In the genomic region with DNA sequence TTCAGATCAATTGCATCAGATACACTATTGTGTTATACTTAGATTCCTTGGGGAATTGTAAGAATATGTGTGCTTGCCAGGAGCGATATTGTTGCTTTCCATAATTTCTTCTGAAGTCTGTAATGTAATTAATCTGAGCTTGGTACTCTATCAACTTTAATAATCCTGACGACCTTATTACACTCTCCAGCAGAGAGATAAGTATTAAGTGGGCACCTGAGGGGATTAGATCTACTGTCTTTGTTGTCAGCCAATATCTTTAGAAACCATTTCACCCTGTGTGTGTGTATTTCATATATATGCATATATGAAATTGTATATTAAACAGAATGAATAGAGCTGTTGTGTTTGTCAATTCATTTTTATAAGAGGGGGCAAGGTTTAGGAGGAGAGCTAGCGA, we compare ENCODE assay signal across 27 mouse cellular contexts. TPM values are rescaled to one million over a fixed set of nuclear protein-coding genes. Genes with fewer than 3 reads are reported as not detected.
A peak's percentile ranks its signal among the peaks of the same experiment; 100 is the strongest.
DNase-seq lines count a peak whose midpoint lies in the region; ATAC-seq and TF ChIP-seq lines count a peak whose summit lies in the region.
"Had no signal": no experiment of that assay in that cellular context is flagged by ENCODE, and none has a peak within 500 bp of the region (broad histone marks: within the 10 kb centered on the region; RNA-seq: fewer than 3 reads in every experiment).

No protein-coding gene starts in this region.

- H3K4me1 ChIP-seq in hindbrain, embryonic 11.5 days (replicated peaks; ENCODE audit: control insufficient read depth, insufficient read depth, low read length) = no peaks in the 10 kb centered on the region
- no peaks in the 10 kb centered on the region for H3K4me1 ChIP-seq in hindbrain, postnatal 0 days (ENCODE audit: insufficient read depth, low read length)
- no peaks in the 10 kb centered on the region for H3K4me1 ChIP-seq in midbrain, embryonic 12.5 days
- H3K4me1 ChIP-seq in midbrain, embryonic 11.5 days (ENCODE audit: control insufficient read depth, insufficient read depth, low read length) = no peaks in the 10 kb centered on the region
- H3K4me1 ChIP-seq in neural tube, embryonic 13.5 days (replicated peaks) = no peaks in the 10 kb centered on the region; the same call in 1 of the 2 replicates
- no peaks in the 10 kb centered on the region for H3K4me1 ChIP-seq in hindbrain, embryonic 14.5 days (replicated peaks; ENCODE audit: control insufficient read depth, insufficient read depth, low read length)
- H3K4me1 ChIP-seq: embryonic facial prominence, embryonic 12.5 days; embryonic facial prominence, embryonic 15.5 days; forebrain, embryonic 12.5 days; heart, embryonic 10.5 days; heart, embryonic 13.5 days; intestine, embryonic 15.5 days had no signal

- ATAC-seq in hindbrain, embryonic 11.5 days (ENCODE audit: low FRiP score) = 0 out of 2 replicates have a peak, but pooled peaks have one; percentile 38
- no peak for ATAC-seq in hindbrain, postnatal 0 days
- ATAC-seq in midbrain, embryonic 12.5 days (ENCODE audit: low FRiP score, low read depth) = peak; percentile 13; the same call in 1 of the 2 replicates
- ATAC-seq in midbrain, embryonic 11.5 days (ENCODE audit: low FRiP score) = no peak
- peak; percentile 69 for ATAC-seq in neural tube, embryonic 13.5 days (ENCODE audit: low read depth)
- peak; percentile 43; the same call in 1 of the 2 replicates for ATAC-seq in hindbrain, embryonic 14.5 days (ENCODE audit: low FRiP score)
- ATAC-seq: intestine, embryonic 15.5 days; Patski had no signal

- no peak for TF ChIP-seq CTCF in hindbrain, postnatal 0 days (IDR thresholded peaks at IDR 0.05; ENCODE audit: low read depth)

- H3K27ac ChIP-seq in hindbrain, embryonic 11.5 days (ENCODE audit: low read depth, low read length) = no peak overlapping the region
- no peak overlapping the region for H3K27ac ChIP-seq in hindbrain, postnatal 0 days
- no peak overlapping the region for H3K27ac ChIP-seq in midbrain, embryonic 12.5 days (replicated peaks)
- no peak overlapping the region for H3K27ac ChIP-seq in midbrain, embryonic 11.5 days (ENCODE audit: low read depth, low read length)
- peak overlapping the region; percentile 49; the same call in 1 of the 2 replicates for H3K27ac ChIP-seq in neural tube, embryonic 13.5 days (replicated peaks)
- peak overlapping the region; percentile 54; the same call in 1 of the 2 replicates for H3K27ac ChIP-seq in hindbrain, embryonic 14.5 days
- H3K27ac ChIP-seq: embryonic facial prominence, embryonic 12.5 days; embryonic facial prominence, embryonic 15.5 days; forebrain, embryonic 12.5 days; heart, adult 2 months; heart, embryonic 10.5 days; heart, embryonic 13.5 days; intestine, embryonic 15.5 days had no signal

- H3K9ac ChIP-seq in hindbrain, embryonic 11.5 days (ENCODE audit: low read depth, low read length) = no peak overlapping the region
- H3K9ac ChIP-seq in hindbrain, postnatal 0 days (replicated peaks; ENCODE audit: low read length) = no peak overlapping the region
- no peak overlapping the region for H3K9ac ChIP-seq in midbrain, embryonic 12.5 days (replicated peaks)
- no peak overlapping the region for H3K9ac ChIP-seq in midbrain, embryonic 11.5 days (ENCODE audit: low read length)
- H3K9ac ChIP-seq in neural tube, embryonic 13.5 days = no peak overlapping the region
- H3K9ac ChIP-seq in hindbrain, embryonic 14.5 days = no peak overlapping the region
- H3K9ac ChIP-seq: embryonic facial prominence, embryonic 12.5 days; embryonic facial prominence, embryonic 15.5 days; forebrain, embryonic 12.5 days; heart, embryonic 13.5 days; intestine, embryonic 15.5 days had no signal

- no peaks in the 10 kb centered on the region for H3K9me3 ChIP-seq in hindbrain, embryonic 11.5 days (ENCODE audit: control insufficient read depth, low read length)
- H3K9me3 ChIP-seq in hindbrain, postnatal 0 days (ENCODE audit: low read length) = no peaks in the 10 kb centered on the region
- H3K9me3 ChIP-seq in midbrain, embryonic 12.5 days = no peaks in the 10 kb centered on the region
- H3K9me3 ChIP-seq in midbrain, embryonic 11.5 days (ENCODE audit: control insufficient read depth, low read length) = no peaks in the 10 kb centered on the region
- H3K9me3 ChIP-seq in neural tube, embryonic 13.5 days = no peaks in the 10 kb centered on the region
- no peaks in the 10 kb centered on the region for H3K9me3 ChIP-seq in hindbrain, embryonic 14.5 days (ENCODE audit: control insufficient read depth, low read length)
- H3K9me3 ChIP-seq: embryonic facial prominence, embryonic 12.5 days; embryonic facial prominence, embryonic 15.5 days; forebrain, embryonic 12.5 days; G1E; heart, embryonic 10.5 days; heart, embryonic 13.5 days; intestine, embryonic 15.5 days had no signal

- no peaks in the 10 kb centered on the region for H3K36me3 ChIP-seq in hindbrain, embryonic 11.5 days (ENCODE audit: control insufficient read depth, insufficient read depth, low read length)
- no peaks in the 10 kb centered on the region for H3K36me3 ChIP-seq in hindbrain, postnatal 0 days (ENCODE audit: insufficient read depth, low read length)
- no peaks in the 10 kb centered on the region for H3K36me3 ChIP-seq in midbrain, embryonic 12.5 days
- no peaks in the 10 kb centered on the region for H3K36me3 ChIP-seq in midbrain, embryonic 11.5 days (ENCODE audit: control insufficient read depth, insufficient read depth, low read length)
- H3K36me3 ChIP-seq in neural tube, embryonic 13.5 days = no peaks in the 10 kb centered on the region
- no peaks in the 10 kb centered on the region for H3K36me3 ChIP-seq in hindbrain, embryonic 14.5 days (replicated peaks; ENCODE audit: control insufficient read depth, insufficient read depth)
- H3K36me3 ChIP-seq: embryonic facial prominence, embryonic 12.5 days; embryonic facial prominence, embryonic 15.5 days; forebrain, embryonic 12.5 days; G1E; heart, embryonic 10.5 days; heart, embryonic 13.5 days; intestine, embryonic 15.5 days had no signal

- no peak overlapping the region for H3K4me3 ChIP-seq in hindbrain, embryonic 11.5 days (ENCODE audit: low read depth, low read length)
- no peak overlapping the region for H3K4me3 ChIP-seq in hindbrain, postnatal 0 days (ENCODE audit: low read length)
- H3K4me3 ChIP-seq in midbrain, embryonic 12.5 days = no peak overlapping the region
- no peak overlapping the region for H3K4me3 ChIP-seq in midbrain, embryonic 11.5 days (ENCODE audit: low read depth, low read length)
- no peak overlapping the region for H3K4me3 ChIP-seq in neural tube, embryonic 13.5 days
- no peak overlapping the region for H3K4me3 ChIP-seq in hindbrain, embryonic 14.5 days (replicated peaks; ENCODE audit: low read length)
- H3K4me3 ChIP-seq: embryonic facial prominence, embryonic 12.5 days; embryonic facial prominence, embryonic 15.5 days; forebrain, embryonic 12.5 days; heart, adult 2 months; heart, embryonic 10.5 days; heart, embryonic 13.5 days; intestine, embryonic 15.5 days had no signal

- no peak for DNase-seq in hindbrain, embryonic 11.5 days (ENCODE audit: low spot score)
- DNase-seq in hindbrain, postnatal 0 days (ENCODE audit: low spot score) = no peak
- no peak for DNase-seq in midbrain, embryonic 11.5 days (ENCODE audit: low spot score, missing footprints)
- no peak for DNase-seq in neural tube, embryonic 10.5 days (ENCODE audit: extremely low spot score, low spot score)
- no peak for DNase-seq in hindbrain, embryonic 14.5 days (ENCODE audit: low spot score)
- DNase-seq: adrenal gland, postnatal 10 days; adrenal gland, postnatal 36 days; B cell, adult 2 months; cerebellum, adult 11 months; cerebellum, adult 2 months; cerebellum, adult 9-11 months; cerebellum, postnatal 25 days; gastrocnemius, postnatal 10 days; gastrocnemius, postnatal 36 days; heart, adult 2 months; heart, postnatal 14 days had no signal

- no peak overlapping the region for H3K4me2 ChIP-seq in hindbrain, embryonic 11.5 days (replicated peaks; ENCODE audit: low read depth, low read length)
- no peak overlapping the region for H3K4me2 ChIP-seq in hindbrain, postnatal 0 days (ENCODE audit: low read depth, low read length)
- H3K4me2 ChIP-seq in midbrain, embryonic 12.5 days (replicated peaks) = no peak overlapping the region
- H3K4me2 ChIP-seq in midbrain, embryonic 11.5 days = no peak overlapping the region
- no peak overlapping the region for H3K4me2 ChIP-seq in neural tube, embryonic 13.5 days
- H3K4me2 ChIP-seq in hindbrain, embryonic 14.5 days (replicated peaks) = no peak overlapping the region
- H3K4me2 ChIP-seq: embryonic facial prominence, embryonic 12.5 days; embryonic facial prominence, embryonic 15.5 days; forebrain, embryonic 12.5 days; heart, embryonic 13.5 days; intestine, embryonic 15.5 days had no signal

- WGBS in hindbrain, embryonic 11.5 days = 78% methylated on average over 3 of the region's 3 CpGs
- 55% methylated on average over 3 of the region's 3 CpGs for WGBS in hindbrain, postnatal 0 days
- WGBS in midbrain, embryonic 12.5 days = 74% methylated on average over 3 of the region's 3 CpGs
- 72% methylated on average over 3 of the region's 3 CpGs for WGBS in midbrain, embryonic 11.5 days
- WGBS in neural tube, embryonic 13.5 days = 51% methylated on average over 3 of the region's 3 CpGs
- WGBS in hindbrain, embryonic 14.5 days = 54% methylated on average over 3 of the region's 3 CpGs

- no peaks in the 10 kb centered on the region for H3K27me3 ChIP-seq in hindbrain, embryonic 11.5 days (ENCODE audit: control insufficient read depth, insufficient read depth, low read length)
- no peaks in the 10 kb centered on the region for H3K27me3 ChIP-seq in hindbrain, postnatal 0 days (ENCODE audit: insufficient read depth, low read length)
- H3K27me3 ChIP-seq in midbrain, embryonic 12.5 days = no peaks in the 10 kb centered on the region
- H3K27me3 ChIP-seq in midbrain, embryonic 11.5 days (ENCODE audit: control insufficient read depth, insufficient read depth, low read length) = no peaks in the 10 kb centered on the region
- H3K27me3 ChIP-seq in neural tube, embryonic 13.5 days = no peaks in the 10 kb centered on the region
- H3K27me3 ChIP-seq in hindbrain, embryonic 14.5 days (ENCODE audit: control insufficient read depth, insufficient read depth, low read length) = no peaks in the 10 kb centered on the region
- H3K27me3 ChIP-seq: CH12.LX; embryonic facial prominence, embryonic 12.5 days; embryonic facial prominence, embryonic 15.5 days; forebrain, embryonic 12.5 days; heart, embryonic 13.5 days; intestine, embryonic 15.5 days; Patski had no signal

RNA-seq across cellular contexts. Expression of gene Atxn7l3b, which starts 29.0 kb away (rescaled TPM):
- polyA plus RNA-seq in hindbrain, embryonic 11.5 days (2014; fragmentation: Nextera tagmentation; extraction: Ambion mirVana) = 261 and 268 TPM in 2 replicates
- 178 and 183 TPM in 2 replicates for total RNA-seq in hindbrain, postnatal 0 days (2014; rRNA removed)
- 401 and 419 TPM in 2 replicates for polyA plus RNA-seq in hindbrain, postnatal 0 days (2015; fragmentation: Nextera tagmentation; extraction: Ambion mirVana)
- polyA plus RNA-seq in midbrain, embryonic 12.5 days (2016; fragmentation: Nextera tagmentation; extraction: Ambion mirVana) = 343 and 376 TPM in 2 replicates
- 294 TPM in 2 replicates for polyA plus RNA-seq in midbrain, embryonic 11.5 days (2014; fragmentation: Nextera tagmentation; extraction: Ambion mirVana)
- polyA plus RNA-seq in neural tube, embryonic 13.5 days (2015; fragmentation: Nextera tagmentation; extraction: Ambion mirVana) = 442 and 447 TPM in 2 replicates
- polyA plus RNA-seq in hindbrain, embryonic 14.5 days (2014; fragmentation: Nextera tagmentation; extraction: Ambion mirVana) = 297 and 327 TPM in 2 replicates

Comparison
In these comparisons a context has a peak if more than half of its experiments do, and no peak if none do; other contexts are left out.
1. ATAC-seq: peak in hindbrain, embryonic 11.5 days (single experiment), midbrain, embryonic 12.5 days (single experiment), neural tube, embryonic 13.5 days (single experiment) and hindbrain, embryonic 14.5 days (single experiment); none in hindbrain, postnatal 0 days (single experiment) and midbrain, embryonic 11.5 days (single experiment).
2. H3K27ac ChIP-seq: peak in neural tube, embryonic 13.5 days (single experiment) and hindbrain, embryonic 14.5 days (single experiment); none in hindbrain, embryonic 11.5 days (single experiment), hindbrain, postnatal 0 days (single experiment), midbrain, embryonic 12.5 days (single experiment) and midbrain, embryonic 11.5 days (single experiment).